Mouse (Mus musculus): ENCODE measurements around the gene Hyls1. TPM values are rescaled to one million over a fixed set of nuclear protein-coding genes. Genes with fewer than 3 reads are reported as not detected.

Gene Hyls1
- polyA plus RNA-seq, 1 experiment from 2014 or later = 15.3 TPM

DNA sequence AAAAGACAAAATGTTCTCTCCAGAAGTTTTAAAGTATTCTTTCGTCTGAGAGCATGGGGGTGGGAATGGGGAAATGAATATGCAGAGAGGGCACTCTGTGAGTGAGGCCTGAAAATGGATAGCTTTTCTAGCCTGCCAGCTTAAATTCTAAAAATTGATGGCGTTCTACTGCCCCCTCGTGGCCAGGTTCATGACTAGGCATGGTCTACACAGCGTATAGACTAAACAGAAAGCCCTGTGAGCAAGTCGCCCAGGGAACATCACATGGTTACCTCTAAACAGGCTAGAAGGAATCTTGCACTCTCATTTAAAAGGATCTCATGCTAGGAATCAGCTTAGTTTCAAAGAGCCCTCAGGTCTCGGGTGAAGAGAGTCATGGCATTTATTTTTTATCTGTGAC is 28.7 kb downstream of the Hyls1 start:
- ATAC-seq (ENCODE audit: low FRiP score, low read depth) = peak; percentile 79
- no peaks in the 10 kb centered on the region for H3K9me3 ChIP-seq
- H3K27ac ChIP-seq (replicated peaks) = no peak overlapping the region
- no peak overlapping the region for H3K4me2 ChIP-seq
- H3K4me3 ChIP-seq = no peak overlapping the region
- 7% methylated on average over 6 of the region's 6 CpGs for whole genome bisulfite sequencing
- H3K4me1 ChIP-seq (replicated peaks) = no peaks in the 10 kb centered on the region
- H3K27me3 ChIP-seq = no peaks in the 10 kb centered on the region
- no peak overlapping the region for H3K9ac ChIP-seq
- peaks cover 38% of the 10 kb centered on the region for H3K36me3 ChIP-seq

DNA sequence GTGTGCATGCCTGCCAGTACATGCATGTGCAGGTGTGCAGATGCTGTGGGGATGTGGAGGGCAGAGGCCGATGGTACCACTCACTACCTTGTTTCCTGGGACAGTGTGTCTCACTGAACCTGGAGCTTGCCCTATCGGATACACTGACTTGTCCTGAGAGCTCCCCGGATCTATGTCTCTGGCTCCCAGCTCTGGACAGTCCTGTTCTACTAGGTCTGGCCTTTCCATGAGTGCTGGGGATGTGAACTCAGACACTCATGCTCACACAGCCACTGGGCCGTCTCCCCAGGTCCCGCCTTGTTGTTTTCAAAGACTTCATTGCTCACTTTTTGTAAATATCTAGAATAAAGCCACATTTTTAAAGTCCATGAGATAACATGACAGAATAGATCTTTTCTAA is 29.2 kb downstream of the Hyls1 start:
- Histone ChIP-seq H3K27ac (replicated peaks) (no peak overlapping the region), H3K4me2 (no peak overlapping the region), H3K9ac (no peak overlapping the region), H3K27me3 (no peaks in the 10 kb centered on the region), H3K36me3 (peaks cover 36% of the 10 kb centered on the region), H3K4me1 (replicated peaks) (no peaks in the 10 kb centered on the region), H3K4me3 (no peak overlapping the region), H3K9me3 (no peaks in the 10 kb centered on the region)
- 0 out of 2 replicates have a peak, but pooled peaks have one; percentile 1 for ATAC-seq (ENCODE audit: low FRiP score, low read depth)
- WGBS = 87% methylated on average over 5 of the region's 5 CpGs

DNA sequence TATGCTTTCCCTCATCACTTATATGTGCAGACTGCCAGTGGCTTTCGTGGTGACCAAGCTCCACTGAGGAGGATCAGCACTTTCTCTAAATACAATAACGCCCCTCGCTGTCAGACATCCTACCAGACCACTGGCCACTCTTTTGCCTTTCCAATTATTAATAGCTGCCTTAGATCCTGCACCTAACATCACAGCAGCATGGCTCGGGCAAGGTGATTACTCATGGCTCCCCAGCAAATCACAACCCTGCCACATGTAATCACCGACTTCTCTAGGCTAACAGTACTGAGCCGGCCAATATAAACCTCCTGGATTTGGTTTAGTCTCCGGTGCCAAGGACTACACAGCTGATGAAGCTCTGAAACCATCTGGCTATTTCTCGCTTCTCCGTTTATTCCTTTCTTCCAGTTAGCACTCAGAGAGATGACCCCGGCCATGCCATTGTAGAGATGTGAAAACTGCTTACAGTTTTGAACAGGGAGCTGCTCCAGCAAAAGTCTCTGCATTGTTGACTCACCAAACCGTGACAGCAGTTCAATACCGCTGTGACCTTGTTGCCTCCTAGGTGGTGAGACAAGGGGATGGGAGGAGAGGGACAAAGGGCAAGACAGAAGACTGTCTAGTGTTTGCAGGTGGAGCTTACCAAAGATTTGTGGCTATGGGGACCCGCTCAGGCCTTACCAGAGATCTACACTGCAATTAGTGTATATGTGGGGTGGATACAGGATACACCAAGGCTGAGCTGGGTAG is 31.0 kb downstream of the Hyls1 start:
- Histone ChIP-seq H3K27me3 (no peaks in the 10 kb centered on the region), H3K36me3 (peaks cover 22% of the 10 kb centered on the region), H3K27ac (replicated peaks) (no peak overlapping the region), H3K4me3 (no peak overlapping the region), H3K9ac (no peak overlapping the region), H3K9me3 (no peaks in the 10 kb centered on the region), H3K4me2 (no peak overlapping the region), H3K4me1 (replicated peaks) (no peaks in the 10 kb centered on the region)
- 66% methylated on average over 13 of the region's 13 CpGs for WGBS
- ATAC-seq (ENCODE audit: low FRiP score, low read depth) = no peak

GRCm38 (mm10) chr9:35535876-35536275 is 34.3 kb downstream of the Hyls1 start:
- no peak for ATAC-seq (ENCODE audit: low FRiP score, low read depth)
- no peaks in the 10 kb centered on the region for H3K9me3 ChIP-seq
- WGBS = 87% methylated on average over 4 of the region's 4 CpGs
- no peak overlapping the region for H3K4me3 ChIP-seq
- peaks cover 3% of the 10 kb centered on the region for H3K36me3 ChIP-seq
- H3K4me2 ChIP-seq = no peak overlapping the region
- 0 out of 2 replicates have a peak, but pooled peaks cover 9% of the 10 kb centered on the region for H3K27me3 ChIP-seq
- no peak overlapping the region for H3K27ac ChIP-seq (replicated peaks)
- H3K9ac ChIP-seq = no peak overlapping the region
- no peaks in the 10 kb centered on the region for H3K4me1 ChIP-seq (replicated peaks)

DNA sequence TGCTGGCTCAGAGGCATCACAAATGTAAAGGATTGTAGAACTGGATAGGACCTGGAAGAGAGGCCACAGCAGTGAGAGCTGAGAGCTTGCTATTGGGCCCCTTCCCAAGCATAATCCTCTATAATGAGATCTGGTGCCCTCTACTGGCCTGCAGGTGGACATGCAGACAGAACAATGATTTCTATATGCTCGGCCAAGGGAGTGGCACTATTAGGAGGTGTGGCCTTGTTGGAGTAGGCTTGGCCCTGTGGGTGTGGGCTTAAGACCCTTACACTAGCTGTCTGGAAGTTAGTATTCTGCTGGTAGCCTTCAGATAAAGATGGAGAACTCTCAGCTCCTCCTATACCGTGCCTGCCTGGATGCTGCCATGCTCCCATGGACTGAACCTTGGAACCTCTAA is 35.1 kb downstream of the Hyls1 start:
- H3K36me3 ChIP-seq = no peaks in the 10 kb centered on the region
- H3K4me2 ChIP-seq = no peak overlapping the region
- ATAC-seq (ENCODE audit: low FRiP score, low read depth) = peak; percentile 86
- H3K27me3 ChIP-seq = 0 out of 2 replicates have a peak, but pooled peaks cover 9% of the 10 kb centered on the region
- H3K9ac ChIP-seq = no peak overlapping the region
- H3K9me3 ChIP-seq = no peaks in the 10 kb centered on the region
- no peaks in the 10 kb centered on the region for H3K4me1 ChIP-seq (replicated peaks)
- WGBS = 8% methylated on average over 2 of the region's 2 CpGs
- H3K27ac ChIP-seq (replicated peaks) = no peak overlapping the region
- no peak overlapping the region for H3K4me3 ChIP-seq

DNA sequence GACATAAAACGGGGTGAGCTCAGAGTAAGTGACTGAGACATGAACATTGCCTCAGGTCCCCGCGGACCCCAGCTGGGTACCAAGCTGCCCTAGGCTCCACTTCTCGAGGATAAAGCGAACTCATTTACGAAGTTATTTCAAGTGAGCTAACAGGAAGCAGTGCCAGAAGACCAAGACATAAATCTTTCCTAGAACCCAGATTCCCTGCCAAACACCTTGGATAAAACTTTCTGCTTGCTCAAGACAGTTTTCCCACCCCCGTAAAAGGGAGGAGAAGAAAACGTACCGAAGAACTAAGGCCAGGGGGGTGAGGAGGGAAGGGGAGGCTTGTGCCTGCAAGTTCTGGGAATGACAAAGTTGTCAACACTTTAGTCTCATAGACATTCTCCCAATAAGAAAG is 36.9 kb downstream of the Hyls1 start:
- H3K4me3 ChIP-seq = no peak overlapping the region
- no peaks in the 10 kb centered on the region for H3K36me3 ChIP-seq
- H3K9me3 ChIP-seq = no peaks in the 10 kb centered on the region
- 84% methylated on average over 9 of the region's 9 CpGs for WGBS
- H3K27ac ChIP-seq (replicated peaks) = no peak overlapping the region
- ATAC-seq (ENCODE audit: low FRiP score, low read depth) = no peak
- H3K4me2 ChIP-seq = no peak overlapping the region
- 0 out of 2 replicates have a peak, but pooled peaks cover 9% of the 10 kb centered on the region for H3K27me3 ChIP-seq
- no peak overlapping the region for H3K9ac ChIP-seq
- H3K4me1 ChIP-seq (replicated peaks) = no peaks in the 10 kb centered on the region

DNA sequence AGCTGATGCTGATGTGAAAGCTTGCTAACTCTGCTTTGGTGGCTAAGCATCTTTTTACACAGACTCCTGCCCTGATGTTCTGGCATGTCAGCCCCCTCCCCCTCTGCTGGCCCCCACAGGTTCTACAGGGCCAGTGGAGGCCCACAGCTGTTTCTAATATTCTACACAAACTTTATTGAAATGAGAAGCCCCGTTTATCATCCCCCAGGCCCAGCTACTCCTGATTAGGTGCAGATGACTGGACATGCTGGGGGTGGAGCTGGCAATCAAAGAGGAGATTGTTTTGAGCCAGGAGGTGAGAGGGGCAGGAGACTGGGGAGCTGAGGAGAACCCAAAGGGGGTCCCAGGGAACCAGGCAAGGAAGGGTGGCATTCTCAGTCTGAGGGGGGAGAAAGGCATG is 40.4 kb downstream of the Hyls1 start:
- H3K4me3 ChIP-seq = no peak overlapping the region
- no peaks in the 10 kb centered on the region for H3K36me3 ChIP-seq
- H3K9me3 ChIP-seq = no peaks in the 10 kb centered on the region
- no peak overlapping the region for H3K9ac ChIP-seq
- WGBS = 10% methylated on average over 1 of the region's 1 CpGs
- no peaks in the 10 kb centered on the region for H3K4me1 ChIP-seq (replicated peaks)
- 0 out of 2 replicates have a peak, but pooled peaks cover 9% of the 10 kb centered on the region for H3K27me3 ChIP-seq
- ATAC-seq (ENCODE audit: low FRiP score, low read depth) = no peak
- H3K27ac ChIP-seq (replicated peaks) = no peak overlapping the region
- H3K4me2 ChIP-seq = no peak overlapping the region

DNA sequence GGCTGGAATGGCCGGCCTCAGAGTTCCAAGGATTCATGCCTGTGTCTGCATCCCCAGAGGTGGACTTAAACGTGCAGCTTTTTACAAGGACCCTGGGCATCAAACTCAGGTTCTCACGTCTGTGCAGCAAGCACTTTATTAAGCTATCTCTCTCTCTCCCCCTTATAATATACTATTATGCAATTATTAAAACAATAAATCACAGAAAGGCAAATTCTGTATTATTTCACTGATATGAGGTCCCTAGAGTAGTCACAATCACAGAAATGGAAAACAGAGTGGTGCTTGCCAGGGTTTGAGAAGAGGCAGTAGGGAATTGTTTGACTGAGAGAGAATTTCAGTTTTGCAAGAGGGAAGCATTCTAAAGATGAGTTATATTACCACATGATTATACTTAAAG is 41.1 kb downstream of the Hyls1 start:
- Histone ChIP-seq H3K9me3 (no peaks in the 10 kb centered on the region), H3K9ac (no peak overlapping the region), H3K4me2 (no peak overlapping the region), H3K36me3 (no peaks in the 10 kb centered on the region), H3K4me1 (replicated peaks) (peaks cover 6% of the 10 kb centered on the region), H3K27ac (replicated peaks) (no peak overlapping the region), H3K27me3 (0 out of 2 replicates have a peak, but pooled peaks cover 9% of the 10 kb centered on the region), H3K4me3 (no peak overlapping the region)
- no peak for ATAC-seq (ENCODE audit: low FRiP score, low read depth)
- 66% methylated on average over 3 of the region's 3 CpGs for WGBS

DNA sequence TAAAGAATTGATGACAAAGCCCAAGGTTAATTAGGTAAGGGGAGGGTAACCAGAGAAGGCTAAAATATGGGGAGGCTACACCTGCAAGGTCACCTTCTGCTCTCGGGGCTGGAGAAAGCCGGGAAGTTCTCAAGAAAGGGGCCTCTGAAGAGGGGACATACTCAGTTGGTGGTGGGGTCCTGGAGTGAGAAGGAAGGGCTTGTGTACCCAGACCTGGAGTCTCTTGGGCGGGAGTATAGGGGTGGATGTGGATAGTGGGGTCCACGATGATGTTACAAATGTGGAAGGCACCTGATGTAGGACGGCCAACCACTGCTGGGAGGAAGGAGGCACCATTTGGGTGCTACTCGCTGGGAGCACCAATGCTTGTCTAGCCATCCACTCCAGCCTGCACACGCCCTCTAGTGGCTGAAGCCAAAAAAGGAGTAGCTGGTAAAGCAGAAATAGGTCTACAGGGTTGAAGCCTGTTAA is 46.2 kb downstream of the Hyls1 start:
- Histone ChIP-seq H3K9me3 (no peaks in the 10 kb centered on the region), H3K9ac (no peak overlapping the region), H3K36me3 (no peaks in the 10 kb centered on the region), H3K27me3 (no peaks in the 10 kb centered on the region), H3K27ac (replicated peaks) (peak overlapping the region; percentile 53), H3K4me1 (replicated peaks) (peaks cover 20% of the 10 kb centered on the region), H3K4me2 (peak overlapping the region; percentile 18), H3K4me3 (no peak overlapping the region)
- WGBS = 13% methylated on average over 7 of the region's 7 CpGs
- peak; percentile 72 for ATAC-seq (ENCODE audit: low FRiP score, low read depth)

DNA sequence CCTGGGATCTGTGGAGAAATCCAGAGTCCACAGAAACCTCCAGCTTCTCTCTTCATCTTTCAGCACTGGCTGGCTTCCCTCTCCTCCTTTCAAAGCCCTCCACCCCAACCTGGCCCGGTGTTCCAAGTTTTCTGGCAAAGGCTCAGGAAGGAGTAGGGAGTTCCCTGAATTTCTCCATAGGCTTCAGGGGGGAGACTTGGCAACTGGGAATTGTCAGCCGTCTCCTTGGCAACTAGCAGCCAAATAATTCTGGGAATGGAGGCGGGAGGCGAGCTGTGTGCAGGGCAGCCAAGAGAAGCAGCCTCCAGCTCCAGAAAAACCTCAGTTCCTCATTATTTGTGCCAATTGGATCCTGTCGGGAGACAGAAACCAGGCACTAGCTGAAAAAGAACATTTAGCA is 46.7 kb downstream of the Hyls1 start:
- Histone ChIP-seq H3K4me3 (no peak overlapping the region), H3K27ac (replicated peaks) (peak overlapping the region; percentile 53), H3K4me2 (peak overlapping the region; percentile 18), H3K36me3 (no peaks in the 10 kb centered on the region), H3K9me3 (no peaks in the 10 kb centered on the region), H3K9ac (no peak overlapping the region), H3K4me1 (replicated peaks) (peaks cover 20% of the 10 kb centered on the region), H3K27me3 (no peaks in the 10 kb centered on the region)
- 19% methylated on average over 5 of the region's 5 CpGs for WGBS
- ATAC-seq (ENCODE audit: low FRiP score, low read depth) = peak; percentile 85

- 0 out of 2 replicates have a peak, but pooled peaks have one; percentile 25 for ATAC-seq (ENCODE audit: low FRiP score, low read depth)
- Histone ChIP-seq H3K4me2 (no peak overlapping the region), H3K27ac (replicated peaks) (no peak overlapping the region), H3K9ac (no peak overlapping the region), H3K4me3 (no peak overlapping the region), H3K9me3 (no peaks in the 10 kb centered on the region), H3K4me1 (replicated peaks) (peaks cover 20% of the 10 kb centered on the region), H3K27me3 (no peaks in the 10 kb centered on the region), H3K36me3 (no peaks in the 10 kb centered on the region)
- 62% methylated on average over 1 of the region's 1 CpGs for WGBS
Measured at GRCm38 (mm10) chr9:35522821-35523515, 47.2 kb downstream of the Hyls1 start.

DNA sequence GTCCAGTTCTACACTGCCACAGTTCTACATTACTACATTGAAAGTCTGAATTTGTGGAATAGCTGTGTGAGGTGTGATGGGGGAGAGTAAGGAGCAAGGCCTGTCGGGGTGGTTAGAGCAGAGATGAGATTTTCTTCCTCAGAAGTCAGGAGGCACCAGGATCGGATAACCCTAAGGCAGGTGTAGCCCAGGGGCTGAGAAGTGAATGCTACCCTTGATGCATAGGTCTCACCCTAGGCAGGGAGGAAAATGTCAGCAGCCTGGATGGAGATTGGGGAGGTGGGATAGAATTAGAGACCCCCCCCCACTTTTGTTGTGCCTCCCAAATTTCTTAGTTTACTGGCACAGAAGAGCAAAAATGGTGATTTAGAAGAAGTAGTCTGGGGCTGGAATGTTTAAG is 48.0 kb downstream of the Hyls1 start:
- Histone ChIP-seq H3K36me3 (no peaks in the 10 kb centered on the region), H3K4me3 (no peak overlapping the region), H3K4me1 (replicated peaks) (peaks cover 20% of the 10 kb centered on the region), H3K4me2 (no peak overlapping the region), H3K9ac (no peak overlapping the region), H3K27me3 (no peaks in the 10 kb centered on the region), H3K9me3 (no peaks in the 10 kb centered on the region), H3K27ac (replicated peaks) (no peak overlapping the region)
- 82% methylated on average over 2 of the region's 2 CpGs for WGBS
- ATAC-seq (ENCODE audit: low FRiP score, low read depth) = no peak
